In genomic region chr16:58522677-58523043, GRCm38 (mm10) we compare ENCODE assay signal across 8 mouse cellular contexts. TPM values are rescaled to one million over a fixed set of nuclear protein-coding genes. Genes with fewer than 3 reads are reported as not detected.
DNase-seq lines count a peak whose midpoint lies in the region; ATAC-seq and TF ChIP-seq lines count a peak whose summit lies in the region.

No protein-coding gene starts in this region.

- no peaks in the 10 kb centered on the region; the same call in 1 of the 2 replicates for H3K27me3 ChIP-seq in forebrain, postnatal 0 days (ENCODE audit: insufficient read depth, low read length)
- no peaks in the 10 kb centered on the region for H3K27me3 ChIP-seq in liver, postnatal 0 days (ENCODE audit: insufficient read depth, low read length)

- TF ChIP-seq CTCF in left cerebral cortex, adult 2 months (IDR thresholded peaks at IDR 0.05) = no peak
- TF ChIP-seq CTCF in forebrain, postnatal 0 days (IDR thresholded peaks at IDR 0.05; ENCODE audit: low read depth) = no peak
- TF ChIP-seq CTCF in liver, postnatal 0 days (IDR thresholded peaks at IDR 0.05; ENCODE audit: low read depth) = no peak

- DNase-seq in left cerebral cortex, adult 2 months (ENCODE audit: extremely low spot score in 1 of 2, low spot score in 2 of 2) = no peak
- DNase-seq in left cerebral cortex, adult 8-10 months (ENCODE audit: low spot score in 2 of 2) = no peak
- DNase-seq in forebrain, postnatal 0 days = peak; percentile 46
- no peak for DNase-seq in liver, postnatal 0 days
- no peak for DNase-seq in cerebellum, adult 8-10 months
- no peak for DNase-seq in frontal cortex, postnatal 25 days (ENCODE audit: low spot score in 2 of 2)
- no peak for DNase-seq in left cerebral cortex, postnatal 25 days (ENCODE audit: low spot score in 2 of 2)

- WGBS in forebrain, postnatal 0 days = 1% methylated on average over 16 of the region's 16 CpGs
- WGBS in liver, postnatal 0 days (ENCODE audit: insufficient replicate concordance) = 1% methylated on average over 16 of the region's 16 CpGs

- H3K4me3 ChIP-seq in left cerebral cortex, adult 2 months = peak overlapping the region; percentile 57
- peak overlapping the region; percentile 70 for H3K4me3 ChIP-seq in brown adipose tissue, adult 24 weeks (ENCODE audit: insufficient read depth, low read depth, low read length)
- peak overlapping the region; percentile 77 for H3K4me3 ChIP-seq in forebrain, postnatal 0 days (ENCODE audit: low read depth, low read length)
- peak overlapping the region; percentile 69 for H3K4me3 ChIP-seq in liver, postnatal 0 days (ENCODE audit: low read depth, low read length)

- no peak for TF ChIP-seq EP300 in liver, postnatal 0 days (IDR thresholded peaks at IDR 0.05; ENCODE audit: low read depth)

- peak overlapping the region; percentile 74 for H3K9ac ChIP-seq in forebrain, postnatal 0 days
- peak overlapping the region; percentile 72 for H3K9ac ChIP-seq in liver, postnatal 0 days (replicated peaks)

- intact Hi-C loops in left cerebral cortex, adult 2 months (cut with DNase I) = loop anchor here (5.0 kb wide), 2 partner anchors 100 to 205 kb away; partner anchors contain the start of gene Cldnd1
- intact Hi-C loops in left cerebral cortex, postnatal 25 days (cut with DNase I) = loop anchor here (5.0 kb wide), 2 partner anchors 100 to 150 kb away; partner anchors contain the start of gene Cpox

- 0 out of 2 replicates have a peak, but pooled peaks cover 4% of the 10 kb centered on the region for H3K9me3 ChIP-seq in forebrain, postnatal 0 days (ENCODE audit: low read length)
- H3K9me3 ChIP-seq in liver, postnatal 0 days (ENCODE audit: low read length) = no peaks in the 10 kb centered on the region

- peak overlapping the region; percentile 95 for H3K4me2 ChIP-seq in forebrain, postnatal 0 days (ENCODE audit: low read depth)
- H3K4me2 ChIP-seq in liver, postnatal 0 days (ENCODE audit: low read depth, low read length) = peak overlapping the region; percentile 82

- peak overlapping the region; percentile 90 for H3K27ac ChIP-seq in left cerebral cortex, adult 2 months
- peak overlapping the region; percentile 93 for H3K27ac ChIP-seq in brown adipose tissue, adult 24 weeks (replicated peaks; ENCODE audit: low read depth, low read length)
- H3K27ac ChIP-seq in forebrain, postnatal 0 days (ENCODE audit: low read depth, low read length) = peak overlapping the region; percentile 54; the same call in 1 of the 2 replicates
- H3K27ac ChIP-seq in liver, postnatal 0 days (ENCODE audit: low read depth) = peak overlapping the region; percentile 41

- H3K4me1 ChIP-seq in brown adipose tissue, adult 24 weeks (ENCODE audit: control insufficient read depth, insufficient read depth, insufficient read length, low read length) = peaks cover 16% of the 10 kb centered on the region; the same call in 1 of the 2 replicates
- H3K4me1 ChIP-seq in forebrain, postnatal 0 days (ENCODE audit: insufficient read depth) = no peaks in the 10 kb centered on the region
- peaks cover 9% of the 10 kb centered on the region for H3K4me1 ChIP-seq in liver, postnatal 0 days (ENCODE audit: insufficient read depth)

- ATAC-seq in forebrain, postnatal 0 days = peak; percentile 69
- ATAC-seq in liver, postnatal 0 days = peak; percentile 47

- no peaks in the 10 kb centered on the region for H3K36me3 ChIP-seq in forebrain, postnatal 0 days (ENCODE audit: insufficient read depth)
- no peaks in the 10 kb centered on the region for H3K36me3 ChIP-seq in liver, postnatal 0 days (replicated peaks; ENCODE audit: insufficient read depth, low read length)

RNA-seq across cellular contexts. Expression of gene St3gal6, which starts 1.4 kb away (rescaled TPM):
- 10 to 100 TPM; 21.2 to 22.6 TPM for total RNA-seq in left cerebral cortex, adult 2 months (2021)
- 10 to 100 TPM; 20.8 to 26.6 (median 23.1) TPM for total RNA-seq in left cerebral cortex, adult 8-10 months (2022)
- 39.7 and 40.3 TPM in 2 replicates for polyA plus RNA-seq in brown adipose tissue, adult 24 weeks (2012; ENCODE audit: insufficient read depth, insufficient read length, missing spikeins)
- total RNA-seq in forebrain, postnatal 0 days (2014; rRNA removed) = 3.9 and 12.6 TPM in 2 replicates
- 12.7 and 14.9 TPM in 2 replicates for polyA plus RNA-seq in forebrain, postnatal 0 days (2015; fragmentation: Nextera tagmentation; extraction: Ambion mirVana)
- polyA plus RNA-seq in liver, postnatal 0 days (2015; fragmentation: Nextera tagmentation; extraction: Ambion mirVana) = 11.8 and 16.8 TPM in 2 replicates
- 10 to 100 TPM; 20.5 to 20.6 TPM for total RNA-seq in left cerebral cortex, postnatal 25 days (2021)

Comparison
In these comparisons a context has a peak if more than half of its experiments do, and no peak if none do; other contexts are left out.
1. H3K27ac ChIP-seq: peak in every context shown above with its lines; median percentile 93 in brown adipose tissue, adult 24 weeks; 90 in left cerebral cortex, adult 2 months; 54 in forebrain, postnatal 0 days; 41 in liver, postnatal 0 days.